22 mouse cellular contexts compared by ENCODE assay signal in genomic region chr7:44484109-44484508, GRCm38 (mm10). TPM values are rescaled to one million over a fixed set of nuclear protein-coding genes. Genes with fewer than 3 reads are reported as not detected.
DNase-seq lines count a peak whose midpoint lies in the region; ATAC-seq and TF ChIP-seq lines count a peak whose summit lies in the region.
"Had no signal": no experiment of that assay in that cellular context is flagged by ENCODE, and none has a peak within 500 bp of the region (broad histone marks: within the 10 kb centered on the region; RNA-seq: fewer than 3 reads in every experiment).

No protein-coding gene starts in this region.

- peak overlapping the region; percentile 29; the same call in 1 of the 2 replicates for H3K4me2 ChIP-seq in heart, embryonic 11.5 days
- no peak overlapping the region for H3K4me2 ChIP-seq in intestine, postnatal 0 days (replicated peaks; ENCODE audit: low read depth)
- H3K4me2 ChIP-seq: embryonic facial prominence, embryonic 13.5 days; hindbrain, embryonic 15.5 days; intestine, embryonic 15.5 days had no signal

- H3K9ac ChIP-seq in heart, embryonic 11.5 days (ENCODE audit: low read depth, low read length) = 0 out of 2 replicates have a peak overlapping the region, but pooled peaks have one; percentile 1
- H3K9ac ChIP-seq in intestine, postnatal 0 days (ENCODE audit: low read depth, low read length) = no peak overlapping the region
- H3K9ac ChIP-seq: embryonic facial prominence, embryonic 13.5 days; intestine, embryonic 15.5 days had no signal

- H3K36me3 ChIP-seq in heart, embryonic 11.5 days (ENCODE audit: control insufficient read depth, insufficient read depth, low read length) = no peaks in the 10 kb centered on the region
- peaks cover 39% of the 10 kb centered on the region for H3K36me3 ChIP-seq in G1E (replicated peaks)
- H3K36me3 ChIP-seq in intestine, postnatal 0 days (ENCODE audit: control insufficient read depth, insufficient read depth) = peaks cover 7% of the 10 kb centered on the region; the same call in 1 of the 2 replicates
- H3K36me3 ChIP-seq: hindbrain, embryonic 15.5 days; intestine, embryonic 15.5 days had no signal

- H3K4me3 ChIP-seq in heart, embryonic 11.5 days (ENCODE audit: low read depth, low read length) = no peak overlapping the region
- H3K4me3 ChIP-seq in layer of hippocampus, adult 2 months = no peak overlapping the region
- peak overlapping the region; percentile 29; the same call in 1 of the 2 replicates for H3K4me3 ChIP-seq in G1E (ENCODE audit: low read depth, low read length)
- H3K4me3 ChIP-seq in cortical plate, adult 2 months (ENCODE audit: insufficient read depth, low read length) = no peak overlapping the region
- H3K4me3 ChIP-seq in intestine, postnatal 0 days (ENCODE audit: low read depth, low read length) = no peak overlapping the region
- H3K4me3 ChIP-seq: embryonic facial prominence, embryonic 13.5 days; heart, adult 2 months; hindbrain, embryonic 15.5 days; intestine, embryonic 15.5 days had no signal

- no peak for ATAC-seq in heart, embryonic 11.5 days (replicated peaks; ENCODE audit: insufficient number of reproducible peaks, low FRiP score, low TSS enrichment)
- ATAC-seq in G1E (ENCODE audit: extremely low read depth, insufficient number of reproducible peaks, low FRiP score, poor library complexity, severe bottlenecking) = no peak
- no peak for ATAC-seq in intestine, postnatal 0 days
- ATAC-seq: Patski had no signal

- TF ChIP-seq POLR2A in cortical plate, adult 2 months (IDR thresholded peaks at IDR 0.05; ENCODE audit: extremely low read depth, insufficient read depth, low read length) = no peak

- no peak for DNase-seq in heart, postnatal 25 days (ENCODE audit: low spot score)
- DNase-seq in layer of hippocampus, adult 2 months (ENCODE audit: low spot score in 2 of 2) = no peak
- DNase-seq in layer of hippocampus, postnatal 25 days (ENCODE audit: extremely low spot score in 1 of 2, low spot score in 1 of 2) = no peak
- DNase-seq in G1E (ENCODE audit: low spot score) = no peak
- no peak for DNase-seq in MN1 (ENCODE audit: low spot score)
- DNase-seq: adrenal gland, adult 8-10 months; cerebellum, adult 9-11 months; left cerebral cortex, postnatal 4 days; lung, postnatal 10 days; thymus, adult 2 months had no signal

- H3K4me1 ChIP-seq in heart, embryonic 11.5 days (ENCODE audit: control insufficient read depth, insufficient read depth, low read length) = peaks cover 6% of the 10 kb centered on the region; the same call in 1 of the 2 replicates
- H3K4me1 ChIP-seq in G1E (ENCODE audit: insufficient read depth, low read depth, low read length) = peaks cover 40% of the 10 kb centered on the region
- H3K4me1 ChIP-seq in cortical plate, adult 2 months (ENCODE audit: control insufficient read depth, insufficient read depth, low read length) = no peaks in the 10 kb centered on the region
- no peaks in the 10 kb centered on the region for H3K4me1 ChIP-seq in intestine, postnatal 0 days (replicated peaks; ENCODE audit: control insufficient read depth, insufficient read depth, low read length)
- H3K4me1 ChIP-seq: embryonic facial prominence, embryonic 13.5 days; intestine, embryonic 15.5 days had no signal

- no peaks in the 10 kb centered on the region for H3K9me3 ChIP-seq in heart, embryonic 11.5 days (replicated peaks; ENCODE audit: control insufficient read depth, low read length)
- no peaks in the 10 kb centered on the region for H3K9me3 ChIP-seq in G1E (replicated peaks)
- H3K9me3 ChIP-seq in intestine, postnatal 0 days (ENCODE audit: control insufficient read depth) = no peaks in the 10 kb centered on the region
- H3K9me3 ChIP-seq: embryonic facial prominence, embryonic 13.5 days; hindbrain, embryonic 15.5 days; intestine, embryonic 15.5 days had no signal

- no peak for TF ChIP-seq CTCF in layer of hippocampus, adult 2 months (conservative IDR thresholded peaks at IDR 0.05)
- TF ChIP-seq CTCF in G1E (IDR thresholded peaks at IDR 0.05; ENCODE audit: low read depth, low read length) = no peak
- TF ChIP-seq CTCF in cortical plate, adult 2 months (IDR thresholded peaks at IDR 0.05; ENCODE audit: extremely low read depth, insufficient read depth, low read length) = no peak
- TF ChIP-seq CTCF in intestine, postnatal 0 days (IDR thresholded peaks at IDR 0.05; ENCODE audit: low read depth) = no peak

- H3K27me3 ChIP-seq in heart, embryonic 11.5 days (ENCODE audit: control insufficient read depth, insufficient read depth, low read length) = no peaks in the 10 kb centered on the region
- peaks cover 16% of the 10 kb centered on the region for H3K27me3 ChIP-seq in G1E (ENCODE audit: insufficient read depth, low read length)
- H3K27me3 ChIP-seq in intestine, postnatal 0 days (replicated peaks; ENCODE audit: control insufficient read depth, insufficient read depth, low read length) = 0 out of 2 replicates have a peak, but pooled peaks cover 5% of the 10 kb centered on the region
- H3K27me3 ChIP-seq: intestine, embryonic 15.5 days had no signal

- peak overlapping the region; percentile 2; the same call in 1 of the 2 replicates for H3K27ac ChIP-seq in heart, embryonic 11.5 days (ENCODE audit: low read depth, low read length)
- H3K27ac ChIP-seq in layer of hippocampus, adult 2 months = peak overlapping the region; percentile 82
- peak overlapping the region; percentile 66 for H3K27ac ChIP-seq in cortical plate, adult 2 months (ENCODE audit: insufficient read depth, low read length)
- H3K27ac ChIP-seq in intestine, postnatal 0 days (ENCODE audit: low read depth, low read length) = no peak overlapping the region
- H3K27ac ChIP-seq: embryonic facial prominence, embryonic 13.5 days; heart, adult 2 months; intestine, embryonic 15.5 days had no signal

- intact Hi-C loops in heart, postnatal 25 days (cut with DNase I) = loop anchor here (2.0 kb wide), 1 partner anchor 221 kb away; no protein-coding TSS in a partner anchor

- 86% methylated on average over 1 of the region's 1 CpGs for WGBS in heart, embryonic 11.5 days (ENCODE audit: insufficient replicate concordance)
- WGBS in intestine, postnatal 0 days = 93% methylated on average over 1 of the region's 1 CpGs

RNA-seq across cellular contexts. Expression of gene Emc10, which starts 12.2 kb away (rescaled TPM):
- 75.1 and 87.1 TPM in 2 replicates for polyA plus RNA-seq in heart, embryonic 11.5 days (2014; fragmentation: Nextera tagmentation; extraction: Ambion mirVana)
- total RNA-seq in heart, postnatal 25 days (2021) = 10 to 100 TPM; 96.9 to 99.6 TPM
- total RNA-seq in layer of hippocampus, adult 2 months (2021) = 100 to 1,000 TPM; 210 to 220 TPM
- 100 to 1,000 TPM; 207 to 212 TPM for total RNA-seq in layer of hippocampus, postnatal 25 days (2021)
- total RNA-seq in G1E (2014; fragmentation: Nextera tagmentation) (33.3 and 33.7 TPM in 2 replicates), G1E (2017) (18.5 and 19.0 TPM in 2 replicates)
- polyA plus RNA-seq in G1E (2012) = 147 and 166 TPM in 2 replicates
- polyA plus RNA-seq in cortical plate, adult 2 months (2012; rRNA removed) = 297 and 308 TPM in 2 replicates
- 68.6 and 74.8 TPM in 2 replicates for polyA plus RNA-seq in intestine, postnatal 0 days (2015; fragmentation: Nextera tagmentation; extraction: Ambion mirVana)

RNA-seq across cellular contexts. Expression of gene Fam71e1, which starts 12.3 kb away (rescaled TPM):
- 8.9 and 10.6 TPM in 2 replicates for polyA plus RNA-seq in heart, embryonic 11.5 days (2014; fragmentation: Nextera tagmentation; extraction: Ambion mirVana)
- 1 to 10 TPM; 3.7 to 4.0 TPM for total RNA-seq in heart, postnatal 25 days (2021)
- total RNA-seq in layer of hippocampus, adult 2 months (2021) = 10 to 100 TPM; 19.3 to 23.4 TPM
- total RNA-seq in layer of hippocampus, postnatal 25 days (2021) = 10 to 100 TPM; 18.6 to 22.8 TPM
- total RNA-seq in G1E (2014; fragmentation: Nextera tagmentation) (6.8 and 12.7 TPM in 2 replicates), G1E (2017) (1.3 and 5.5 TPM in 2 replicates)
- 6.9 and 7.4 TPM in 2 replicates for polyA plus RNA-seq in G1E (2012)
- 27.0 and 29.4 TPM in 2 replicates for polyA plus RNA-seq in cortical plate, adult 2 months (2012; rRNA removed)
- polyA plus RNA-seq in intestine, postnatal 0 days (2015; fragmentation: Nextera tagmentation; extraction: Ambion mirVana) = 4.4 and 5.2 TPM in 2 replicates

RNA-seq across cellular contexts. Expression of gene Josd2, which starts 16.3 kb away (rescaled TPM):
- 169 and 181 TPM in 2 replicates for polyA plus RNA-seq in heart, embryonic 11.5 days (2014; fragmentation: Nextera tagmentation; extraction: Ambion mirVana)
- 100 to 1,000 TPM; 158 to 161 TPM for total RNA-seq in heart, postnatal 25 days (2021)
- 10 to 100 TPM; 91.3 to 92.0 TPM for total RNA-seq in layer of hippocampus, adult 2 months (2021)
- 100 to 1,000 TPM; 102 to 107 TPM for total RNA-seq in layer of hippocampus, postnatal 25 days (2021)
- total RNA-seq in G1E (2014; fragmentation: Nextera tagmentation) (48.5 and 55.0 TPM in 2 replicates), G1E (2017) (22.1 and 27.2 TPM in 2 replicates)
- 162 and 230 TPM in 2 replicates for polyA plus RNA-seq in G1E (2012)
- 232 and 256 TPM in 2 replicates for polyA plus RNA-seq in cortical plate, adult 2 months (2012; rRNA removed)
- 28.6 and 30.3 TPM in 2 replicates for polyA plus RNA-seq in intestine, postnatal 0 days (2015; fragmentation: Nextera tagmentation; extraction: Ambion mirVana)

RNA-seq across cellular contexts. Expression of gene Aspdh, which starts 18.9 kb away (rescaled TPM):
- polyA plus RNA-seq in heart, embryonic 11.5 days (2014; fragmentation: Nextera tagmentation; extraction: Ambion mirVana) = 1.3 and 1.5 TPM in 2 replicates
- total RNA-seq in heart, postnatal 25 days (2021) = 1 to 10 TPM in 1 of 2 experiments, under 1 TPM in 1; 0.70 to 1.3 TPM
- total RNA-seq in layer of hippocampus, adult 2 months (2021) = 10 to 100 TPM; 12.2 to 18.1 TPM
- 10 to 100 TPM; 10.9 to 13.2 TPM for total RNA-seq in layer of hippocampus, postnatal 25 days (2021)
- not detected in 2 replicates for total RNA-seq in G1E (2014; fragmentation: Nextera tagmentation)
- not detected in 2 replicates for total RNA-seq in G1E (2017)
- polyA plus RNA-seq in G1E (2012) = not detected in 2 replicates
- 8.2 and 8.7 TPM in 2 replicates for polyA plus RNA-seq in cortical plate, adult 2 months (2012; rRNA removed)
- 1.5 and 1.7 TPM in 2 replicates for polyA plus RNA-seq in intestine, postnatal 0 days (2015; fragmentation: Nextera tagmentation; extraction: Ambion mirVana)
- total RNA-seq: gastrocnemius, postnatal 10 days; megakaryocyte progenitor cell, adult 5-6 weeks; neutrophil, adult 5-6 weeks had no signal
- polyA plus RNA-seq: Patski had no signal

RNA-seq across cellular contexts. Expression of gene Mybpc2, which starts 40.3 kb away (rescaled TPM):
- polyA plus RNA-seq in heart, embryonic 11.5 days (2014; fragmentation: Nextera tagmentation; extraction: Ambion mirVana) = 0.37 and 0.47 TPM in 2 replicates
- 10 to 100 TPM; 16.0 to 22.8 TPM for total RNA-seq in heart, postnatal 25 days (2021)
- total RNA-seq in layer of hippocampus, adult 2 months (2021) = not detected
- not detected for total RNA-seq in layer of hippocampus, postnatal 25 days (2021)
- not detected in 2 replicates for total RNA-seq in G1E (2014; fragmentation: Nextera tagmentation)
- total RNA-seq in G1E (2017) = 0.05 TPM in 1 of 2 replicates, not detected in the other
- polyA plus RNA-seq in G1E (2012) = not detected in 2 replicates
- polyA plus RNA-seq in cortical plate, adult 2 months (2012; rRNA removed) = 0.04 and 0.06 TPM in 2 replicates
- polyA plus RNA-seq in intestine, postnatal 0 days (2015; fragmentation: Nextera tagmentation; extraction: Ambion mirVana) = 0.13 and 0.18 TPM in 2 replicates
- total RNA-seq: megakaryocyte progenitor cell, adult 5-6 weeks had no signal
- polyA plus RNA-seq: liver, adult 2 months had no signal
